Mouse (Mus musculus) layer of hippocampus, postnatal 36 days (tissue): Measurements from ENCODE around the gene Peak1. TPM values are rescaled to one million over a fixed set of nuclear protein-coding genes. Genes with fewer than 3 reads are reported as not detected.

ENCODE experiments used
- DNase-seq, 2 experiments: peaks; one replicate each; pipeline ENCODE4 v3.0.0; 2022
- total RNA-seq, 2 experiments: library from RNA; stranded (reverse); gene quantifications; 2 replicates each; pipeline ENCODE4 v1.2.3; 2021

The Peak1 gene
- total RNA-seq, 2 experiments from 2014 or later = 54.3 to 55.6 TPM

DNA sequence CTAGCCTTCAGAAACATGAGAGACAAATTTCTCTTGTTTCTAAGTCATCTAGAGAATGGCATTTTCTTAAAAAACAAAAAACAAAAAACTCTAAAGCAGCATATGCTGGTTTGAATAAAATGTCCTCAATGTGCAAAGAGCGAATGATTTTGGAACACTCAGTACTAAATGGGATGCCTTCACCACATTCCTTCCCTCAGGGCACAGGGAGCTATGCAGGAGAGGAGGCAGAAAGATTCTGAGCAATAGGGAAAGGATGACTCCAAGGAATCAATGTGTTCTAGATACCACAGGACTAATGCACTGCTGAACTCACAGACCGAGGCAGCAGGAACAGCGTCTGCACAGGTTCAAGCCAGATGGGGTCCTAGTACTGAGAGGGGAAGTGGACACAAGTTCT is 103.5 kb downstream of the Peak1 start:
- no peak for DNase-seq

DNA sequence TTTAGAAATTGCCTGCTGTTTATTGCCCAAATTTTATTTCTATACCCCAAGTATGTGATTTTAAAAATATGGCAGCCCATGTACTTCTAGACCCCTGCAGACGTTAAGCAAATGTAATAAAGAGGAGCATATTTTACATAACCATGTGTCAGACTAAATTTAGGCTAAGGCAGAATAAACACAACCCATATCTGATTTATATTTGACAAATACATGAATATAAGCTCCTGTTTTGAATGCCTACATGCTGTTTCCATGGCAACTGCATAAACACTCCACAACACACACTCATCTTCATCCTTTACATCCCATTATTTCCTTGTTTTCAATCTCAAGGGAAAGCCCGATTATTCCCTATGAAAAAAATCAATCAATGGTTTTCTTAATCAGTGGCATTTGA is 108.8 kb downstream of the Peak1 start:
- DNase-seq = no peak

DNA sequence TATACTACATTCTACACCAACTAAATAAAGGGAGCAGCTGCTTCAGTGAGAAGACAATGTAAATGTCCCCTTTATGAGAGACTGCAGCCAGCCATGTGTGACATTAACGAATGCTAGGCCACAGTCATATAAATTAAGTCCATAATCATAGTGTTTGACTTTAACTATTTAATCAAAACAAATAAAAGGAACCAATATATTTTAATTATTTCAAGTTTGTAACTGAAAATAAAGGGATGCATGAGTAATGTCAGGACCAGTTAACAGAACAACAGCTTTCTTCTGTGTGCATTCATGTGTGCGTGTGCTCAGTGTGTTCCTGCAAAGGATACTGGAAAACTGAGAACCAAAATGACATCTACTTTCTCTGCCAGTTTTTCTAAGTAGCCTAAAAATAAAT is 113.3 kb downstream of the Peak1 start:
- no peak for DNase-seq

DNA sequence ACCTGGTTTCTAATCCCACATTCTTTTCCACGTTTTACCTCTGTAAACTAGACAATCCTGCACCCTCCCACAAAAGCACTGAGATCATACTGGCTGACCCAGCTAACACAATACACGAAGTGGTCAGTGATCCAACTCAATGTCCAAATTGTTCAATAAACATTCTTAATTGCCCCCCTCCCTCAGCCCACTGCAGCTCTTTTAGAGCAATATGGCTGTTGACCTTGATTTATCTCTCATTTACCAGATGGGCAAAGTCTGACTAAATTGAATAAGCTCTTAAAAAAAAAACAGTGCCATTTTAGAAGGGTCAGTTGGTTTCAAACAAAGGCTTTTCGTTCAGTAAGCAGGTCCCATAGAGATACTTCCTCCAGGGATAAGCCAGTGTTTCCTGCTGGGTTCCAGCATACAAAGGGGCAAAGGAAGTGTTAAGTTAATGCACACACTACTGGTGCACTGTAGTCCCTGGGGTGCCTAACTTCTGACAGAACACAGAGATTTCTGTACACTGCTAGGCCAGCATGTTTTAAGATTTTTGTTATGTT is 114.9 kb downstream of the Peak1 start:
- DNase-seq = no peak

DNA sequence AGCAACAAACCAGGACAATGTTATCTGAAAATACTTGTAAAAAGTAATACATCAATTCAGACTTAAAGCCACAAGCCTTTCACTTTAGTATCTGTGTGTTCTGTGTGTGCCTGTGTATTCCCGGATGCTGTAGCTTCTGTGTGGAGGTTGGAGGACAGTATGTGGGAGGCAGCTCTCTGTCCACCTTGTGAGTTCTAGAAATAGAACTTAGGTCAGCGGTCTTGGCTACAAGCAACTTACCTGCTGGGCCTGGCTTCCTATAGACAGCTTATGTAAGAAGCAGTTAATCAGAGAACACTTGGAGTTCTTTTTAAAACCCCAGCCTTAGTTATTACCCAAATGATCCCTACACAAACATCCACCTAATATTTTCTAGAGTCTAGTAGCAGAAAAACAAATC is 127.8 kb downstream of the Peak1 start:
- no peak for DNase-seq

DNA sequence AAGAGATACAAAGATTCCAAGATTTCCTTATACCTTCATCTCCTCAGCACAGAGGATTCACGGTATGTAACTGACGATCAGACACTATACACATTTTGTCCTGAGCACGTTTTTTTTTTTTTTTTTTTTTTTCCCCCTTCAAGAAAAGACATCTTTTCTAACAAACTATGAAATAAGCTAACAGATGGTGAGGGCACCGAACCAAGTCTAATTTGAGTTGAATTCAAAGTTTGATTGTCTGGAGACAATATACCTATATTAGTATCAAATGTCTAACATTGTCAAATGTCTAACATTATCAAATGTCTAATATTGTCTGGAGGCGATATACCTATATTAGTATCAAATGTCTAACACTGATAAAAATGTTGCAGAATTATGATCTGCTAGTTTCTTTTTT is 135.4 kb downstream of the Peak1 start:
- DNase-seq = no peak

DNA sequence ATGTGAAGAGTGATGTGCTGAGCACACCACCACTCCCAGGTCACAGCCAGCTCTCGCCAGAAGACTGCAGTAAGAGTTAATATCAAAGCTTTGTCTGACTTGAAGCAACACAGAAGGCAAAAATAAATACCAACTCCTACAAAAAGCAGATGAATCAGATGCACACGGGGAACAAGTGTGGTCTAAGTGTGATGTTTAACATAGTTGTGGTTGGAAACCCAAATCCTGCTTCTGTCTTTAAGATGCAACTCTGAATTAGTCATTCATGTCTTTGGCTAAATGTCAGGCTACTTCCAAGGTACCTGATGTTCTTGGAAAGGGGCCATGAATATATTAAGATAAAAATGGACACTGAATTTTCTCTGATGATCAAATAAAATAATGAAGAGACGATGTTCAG is 144.3 kb downstream of the Peak1 start:
- no peak for DNase-seq

DNA sequence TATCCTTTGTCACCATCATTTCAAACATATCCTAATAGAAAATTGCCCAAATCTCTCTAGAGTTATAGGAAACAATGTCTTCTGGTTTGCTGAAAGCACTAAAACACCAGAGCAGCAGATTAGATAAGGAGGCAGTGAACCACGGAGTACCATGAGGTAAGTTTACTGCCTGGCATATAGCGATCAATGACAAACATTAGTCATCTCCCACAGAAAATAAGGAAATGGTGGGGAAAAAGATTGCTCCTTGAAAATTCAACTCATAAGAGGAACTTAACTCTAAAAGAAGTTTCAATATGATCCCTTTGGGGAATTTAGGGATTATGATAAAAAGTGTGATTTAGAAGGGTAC is 145.6 kb downstream of the Peak1 start:
- no peak for DNase-seq

DNA sequence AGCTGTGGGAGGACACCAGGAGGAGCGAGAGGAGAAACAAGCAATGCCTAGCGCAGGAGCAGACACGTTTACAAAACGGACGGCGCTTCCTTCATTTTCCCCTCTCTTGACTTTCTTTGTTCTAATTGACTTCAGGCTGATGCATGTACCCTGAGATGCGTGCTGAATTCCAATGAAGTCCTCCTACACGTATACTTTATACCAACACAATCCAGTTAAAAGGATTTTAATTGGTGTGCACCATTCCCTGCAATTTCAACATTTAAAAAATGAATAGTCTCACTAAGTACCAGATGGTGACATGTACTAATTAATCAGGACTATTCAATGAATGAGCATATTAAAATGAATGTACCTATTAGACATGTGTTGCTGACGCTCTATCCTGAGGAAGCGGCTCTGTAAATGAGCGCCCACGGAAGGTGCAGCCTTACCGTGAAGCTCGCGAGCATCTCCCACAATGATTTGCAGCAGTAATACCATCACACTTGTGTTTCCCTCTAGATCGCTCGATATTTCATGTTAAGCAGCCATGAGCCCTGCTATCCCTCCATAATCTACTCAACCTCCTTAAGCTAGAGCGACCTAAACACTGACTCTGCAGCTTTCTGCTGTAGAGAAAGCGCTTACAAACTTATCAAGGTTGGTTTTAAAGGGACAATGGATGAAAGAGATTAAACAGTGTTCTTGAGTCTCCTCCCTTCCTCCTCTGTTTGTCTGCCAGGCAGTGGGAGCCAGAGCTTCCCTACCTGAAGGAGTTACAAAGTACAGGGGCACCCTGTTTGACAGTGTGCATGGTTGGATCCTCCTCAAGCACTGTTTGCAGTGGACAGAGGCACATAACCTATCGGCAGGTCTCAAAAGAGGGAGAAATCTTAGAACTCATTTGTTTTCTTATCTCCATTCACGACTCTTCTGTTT is 146.3 kb downstream of the Peak1 start:
- no peak for DNase-seq

DNA sequence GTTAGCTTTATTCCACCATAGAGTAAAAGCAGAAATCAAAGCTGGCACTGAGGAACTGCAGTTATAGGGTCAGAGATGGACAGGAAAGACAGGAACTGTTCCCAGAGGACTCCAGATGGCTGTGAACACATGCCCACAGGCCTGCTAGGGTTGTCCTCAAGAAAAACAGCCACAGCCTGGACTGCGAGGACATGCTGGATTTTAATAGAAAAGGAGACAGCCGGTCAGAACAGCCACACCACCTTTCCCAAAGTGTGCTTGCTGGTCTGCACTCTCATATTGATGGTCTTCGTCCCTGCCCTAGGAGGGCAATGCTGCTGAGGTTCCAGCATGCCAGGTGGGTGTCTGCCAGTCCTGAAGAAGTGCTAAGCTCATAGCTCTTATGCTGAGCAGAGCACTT is 148.8 kb downstream of the Peak1 start:
- DNase-seq = no peak

DNA sequence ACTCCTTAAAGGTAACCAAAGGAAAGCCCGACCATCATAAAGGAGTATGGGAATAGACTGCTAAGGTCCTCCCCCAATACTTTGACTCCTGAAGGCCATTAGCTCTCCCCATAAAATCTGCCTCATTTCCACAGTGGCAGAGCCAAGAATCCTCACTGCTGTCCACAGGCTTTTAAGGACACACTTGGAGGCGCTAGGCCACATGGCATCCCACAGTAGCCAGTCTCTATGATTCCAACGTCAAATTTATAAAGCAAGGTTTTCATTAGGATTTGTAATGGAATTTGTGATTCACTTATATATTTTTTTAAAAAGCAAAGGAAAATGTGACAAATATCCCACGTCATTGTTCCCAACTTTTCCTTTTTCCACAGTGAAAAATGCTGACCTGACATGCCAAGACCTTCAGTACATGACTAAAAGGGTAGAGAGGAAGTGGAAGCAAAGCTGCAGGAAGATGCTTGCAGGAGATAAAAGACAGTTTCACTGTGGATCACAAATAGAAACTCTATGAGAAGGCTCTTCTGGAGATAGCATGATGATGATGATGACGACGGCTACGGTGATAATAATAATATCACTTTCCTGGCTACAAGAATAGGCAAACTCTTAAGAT is 151.6 kb downstream of the Peak1 start:
- no peak for DNase-seq

DNA sequence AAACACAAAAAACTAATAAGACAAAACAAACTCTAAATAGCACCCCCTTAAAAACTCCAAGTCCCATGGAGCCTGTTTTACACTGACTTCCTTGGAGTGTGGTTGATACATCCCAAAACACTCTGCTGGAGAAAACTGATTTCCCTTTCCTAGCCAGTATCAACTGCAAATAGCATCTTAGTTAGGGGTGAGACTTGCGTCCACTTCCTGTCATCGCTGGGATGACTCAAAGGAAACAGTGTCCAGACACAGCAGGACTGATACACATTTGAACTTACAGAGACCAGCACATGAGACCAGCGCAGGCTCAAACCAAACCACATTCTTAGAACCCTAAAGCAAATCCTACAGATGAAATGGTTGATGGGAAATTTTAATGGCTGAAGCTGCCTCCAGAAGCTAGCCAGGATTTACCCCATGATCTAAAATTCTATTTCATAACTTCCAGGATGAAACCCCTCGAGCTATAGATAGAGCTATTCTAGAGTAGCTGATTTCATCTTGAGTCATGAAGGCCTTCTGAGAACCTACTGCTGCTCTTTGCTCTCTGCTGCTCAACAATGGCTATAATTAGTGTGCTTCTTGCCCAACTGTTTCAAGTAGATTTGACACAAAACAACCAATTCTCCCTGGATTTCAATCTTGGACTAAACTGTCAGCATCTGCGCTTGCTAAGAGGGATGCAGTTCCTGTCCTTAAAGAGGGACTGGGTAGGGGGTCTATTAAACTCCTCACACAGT is 152.2 kb downstream of the Peak1 start:
- no peak for DNase-seq

DNA sequence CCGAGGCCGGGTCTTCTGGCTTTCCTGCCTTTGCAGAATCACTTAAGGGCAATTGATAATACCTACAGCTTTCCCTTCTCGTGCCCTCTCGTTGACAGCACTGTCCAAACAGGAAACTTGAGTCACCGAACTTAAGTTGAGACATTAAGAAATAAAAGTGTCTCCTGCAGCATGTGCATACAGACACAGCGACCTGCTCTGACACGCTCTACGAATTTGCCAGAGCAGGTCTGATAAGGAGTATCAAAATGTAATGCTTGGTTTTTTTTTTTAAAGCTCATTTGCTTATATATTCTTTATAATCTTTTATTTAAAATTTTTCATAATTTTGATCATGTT is 152.9 kb downstream of the Peak1 start:
- DNase-seq = no peak

DNA sequence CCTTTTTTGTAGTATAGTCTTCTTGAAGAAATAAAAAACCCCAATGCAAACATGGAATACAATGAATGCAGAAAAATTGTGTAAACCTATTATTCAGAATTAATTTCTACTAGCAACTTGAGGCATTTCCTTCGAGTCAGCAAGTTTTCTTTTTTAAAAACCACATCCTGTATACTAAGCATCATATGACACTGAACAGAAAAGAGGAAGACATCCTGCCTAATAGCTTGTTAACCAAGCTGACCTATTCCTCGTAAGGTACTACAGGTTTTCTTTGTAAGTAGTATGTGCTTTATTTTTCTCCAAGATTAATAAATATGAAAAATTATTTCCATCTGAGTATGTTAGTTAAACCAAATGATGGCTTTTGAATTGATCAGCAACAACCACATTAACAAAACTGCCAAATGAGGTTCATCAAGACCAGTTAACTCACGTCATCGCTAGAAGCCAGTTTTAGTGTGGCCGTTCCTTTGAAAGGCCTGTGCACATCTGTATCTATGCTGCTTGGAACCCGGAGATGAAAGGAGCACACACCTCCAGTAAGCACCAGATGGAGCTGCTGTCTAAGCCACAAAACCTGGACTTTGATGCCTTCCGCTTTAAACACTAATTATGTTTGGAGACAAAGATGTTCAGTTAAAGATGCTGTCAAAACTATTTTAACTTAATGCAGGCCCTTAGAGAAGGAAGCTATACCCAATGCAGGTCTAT is 153.4 kb downstream of the Peak1 start:
- peak in 1 of 2 experiments; percentile 31 for DNase-seq

DNA sequence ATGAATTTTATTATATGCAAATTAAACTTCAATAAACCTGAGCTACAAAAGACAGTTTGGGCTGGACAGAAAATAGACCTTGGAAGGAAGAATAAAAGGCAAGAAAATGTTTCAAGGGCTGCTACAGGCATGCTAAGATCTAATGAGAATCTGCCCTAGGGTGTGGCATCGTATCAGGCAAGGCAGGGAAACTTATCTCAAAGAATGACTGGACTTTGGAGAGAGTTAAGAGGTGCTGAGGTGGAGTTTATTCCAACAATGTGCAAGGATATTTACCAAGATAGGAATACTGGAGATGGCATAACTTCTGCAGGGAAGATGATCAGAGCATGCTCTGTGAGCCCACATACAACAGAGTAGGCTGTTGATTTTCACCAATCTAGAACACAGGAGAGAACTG is 154.8 kb downstream of the Peak1 start:
- no peak for DNase-seq

DNA sequence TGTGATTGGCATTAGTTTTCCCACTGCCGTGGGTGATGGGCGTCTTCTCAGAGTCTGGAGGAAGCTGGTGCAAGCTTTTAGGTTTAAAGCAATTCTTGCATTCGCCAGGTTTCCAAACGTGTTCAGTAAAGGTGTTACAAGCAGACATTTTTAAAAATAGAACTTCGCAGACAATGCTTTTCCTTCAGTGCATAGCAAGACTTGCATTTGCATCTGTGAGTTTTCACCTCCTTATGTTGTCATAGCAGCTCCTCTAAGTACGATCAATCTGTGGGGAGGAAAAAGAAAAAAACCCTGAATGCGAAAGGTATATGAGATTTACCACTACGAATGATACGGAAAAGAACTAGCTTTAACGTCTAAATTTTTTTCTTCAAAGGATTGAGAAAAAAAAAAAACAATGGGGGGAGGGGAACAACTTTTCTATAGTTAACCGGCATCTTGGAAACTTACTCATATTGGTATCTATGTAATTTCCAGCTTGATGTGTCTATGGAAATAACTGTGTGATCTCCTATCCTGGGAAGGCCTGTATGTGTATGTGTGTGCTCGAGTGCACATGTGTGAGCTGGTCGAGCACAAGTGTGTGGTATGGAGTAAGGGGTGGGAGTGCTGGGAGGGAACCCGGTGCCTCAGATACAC is 157.3 kb downstream of the Peak1 start:
- no peak for DNase-seq

DNA sequence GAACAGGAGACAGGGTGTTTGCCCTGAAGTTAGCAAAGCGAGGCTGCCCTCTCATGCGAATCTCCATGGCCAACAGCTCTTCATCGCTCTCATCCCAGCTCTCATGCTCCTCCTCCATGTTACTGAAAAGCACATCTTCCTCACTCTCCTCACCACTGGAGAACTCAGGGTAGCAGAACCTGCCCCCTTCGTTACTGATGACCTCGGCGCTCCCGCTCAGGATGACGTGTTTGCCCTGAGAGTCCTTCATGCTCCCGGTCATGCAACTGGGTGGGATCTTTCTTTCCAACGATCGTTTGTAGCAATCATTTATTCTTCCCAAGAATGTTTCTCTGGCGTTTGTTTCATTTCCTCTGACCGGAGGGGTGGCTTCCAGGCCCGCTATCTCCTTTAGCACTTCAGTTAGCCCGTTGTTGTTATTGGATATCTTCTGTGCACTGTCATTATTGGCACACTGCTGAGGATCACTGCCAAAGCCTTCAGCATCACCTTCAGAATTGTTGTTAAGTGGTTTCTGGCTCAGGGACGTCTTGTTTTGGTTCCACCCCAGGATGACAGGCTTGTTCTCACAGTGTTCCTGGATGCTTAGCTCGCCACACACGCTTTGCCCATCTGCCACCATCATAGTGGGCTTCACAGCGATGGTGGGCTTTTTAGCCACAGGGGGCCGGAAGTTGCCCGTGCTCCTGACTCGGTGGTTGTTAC is 157.9 kb downstream of the Peak1 start:
- peak in 1 of 2 experiments; percentile 29 for DNase-seq

DNA sequence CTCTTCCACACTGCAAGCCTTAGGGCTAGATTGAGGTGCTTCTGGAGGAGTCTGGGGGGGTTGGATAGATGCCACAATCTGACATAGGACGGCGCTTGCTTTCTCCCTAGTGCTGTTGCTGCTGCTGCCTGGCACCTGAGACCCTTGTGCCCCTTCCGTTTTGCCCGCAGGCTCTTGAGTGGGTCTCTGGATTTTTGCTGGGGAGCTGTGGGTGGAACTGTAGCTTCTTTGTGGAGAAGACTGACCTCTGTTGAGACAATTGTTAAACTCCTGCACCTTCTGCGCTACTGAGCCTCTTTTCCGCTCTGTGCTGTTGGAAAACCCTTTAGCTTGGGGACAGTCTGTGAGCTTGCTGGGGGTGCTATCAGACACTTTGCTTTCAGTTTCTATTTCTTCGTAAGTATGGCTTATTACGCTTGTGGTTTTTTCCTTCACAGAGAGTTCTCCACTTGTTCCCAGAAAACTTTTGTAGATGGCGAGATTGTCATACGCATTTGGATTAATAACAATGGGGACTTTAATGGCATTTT is 159.5 kb downstream of the Peak1 start:
- DNase-seq = no peak

DNA sequence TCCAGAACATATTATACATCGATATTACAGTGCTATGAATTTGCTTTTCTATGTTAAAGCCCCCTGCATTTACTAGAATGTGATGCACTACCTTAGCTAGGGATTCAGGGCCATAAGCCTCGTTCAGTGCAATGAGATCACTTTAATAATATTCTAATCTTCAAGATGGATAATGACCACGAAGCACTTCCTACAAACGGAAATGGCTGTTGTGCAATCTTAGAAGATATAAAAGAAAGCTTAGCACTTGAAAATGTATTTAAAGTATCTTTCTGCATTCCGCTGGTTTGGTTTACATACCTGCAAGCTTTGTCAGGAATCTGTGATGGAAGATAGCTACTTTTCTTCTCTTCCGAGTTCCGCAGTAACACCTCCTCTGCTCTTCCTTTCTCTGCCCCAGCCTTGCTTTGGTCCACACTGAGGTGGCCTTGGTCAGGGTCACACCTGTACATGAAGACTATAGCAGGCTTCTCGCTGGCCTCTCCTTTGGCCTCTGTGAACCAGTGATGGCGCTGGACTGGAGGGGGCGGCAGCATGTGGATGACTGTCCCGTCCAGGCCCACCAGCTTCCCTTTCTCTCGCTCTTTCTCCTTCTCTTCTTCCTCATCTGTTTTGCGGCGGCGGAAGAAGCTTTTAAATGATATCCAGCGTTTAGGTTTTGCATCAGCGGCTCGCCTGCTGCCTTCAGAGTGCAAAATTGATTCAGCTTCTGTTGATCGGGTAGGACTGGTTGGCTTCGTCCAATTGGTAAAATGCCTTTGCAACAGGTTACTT is 160.5 kb downstream of the Peak1 start:
- DNase-seq = no peak

DNA sequence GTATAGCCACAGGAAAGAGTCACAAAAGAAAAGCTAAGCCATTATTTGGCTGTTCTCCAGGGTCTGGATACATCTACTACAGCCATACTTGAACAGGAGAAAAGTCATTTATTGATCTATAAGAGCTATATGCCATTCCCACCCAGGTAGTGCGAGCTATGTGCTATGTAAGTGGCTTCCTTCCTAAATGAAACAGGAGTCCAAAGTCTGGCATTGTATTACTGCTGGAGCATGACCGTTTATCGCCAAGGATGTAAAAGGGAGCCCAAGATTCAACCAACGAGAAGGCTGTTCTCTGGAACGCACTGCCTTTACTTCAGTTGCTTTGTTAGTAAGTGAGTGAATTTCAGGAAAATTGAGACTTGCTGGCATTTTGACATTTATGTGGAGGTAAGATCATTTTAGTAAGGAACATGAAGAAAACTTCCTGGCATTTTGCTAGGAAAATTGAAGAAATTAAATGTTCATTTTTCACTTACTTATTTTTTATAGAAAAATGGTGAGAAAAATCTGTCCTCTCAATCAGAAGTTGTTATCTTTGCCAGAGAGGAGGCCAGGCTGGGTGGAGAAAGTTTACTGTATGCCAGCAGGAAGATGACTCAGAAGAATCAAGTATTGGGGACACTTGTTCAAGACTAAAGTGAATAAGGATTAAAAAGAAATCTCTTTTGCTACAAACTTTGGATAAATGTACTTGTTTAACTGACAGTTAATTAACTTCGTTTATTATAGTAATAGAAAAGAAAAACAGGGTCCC is 162.0 kb downstream of the Peak1 start:
- no peak for DNase-seq
